Mouse (Mus musculus) Patski (cell line): ENCODE measurements at regions not wholly inside any gene's neighbourhood (a gene's known extent, or its start where the extent isn't known, plus 50 kb on each side); places are given as distances from the start of the nearest gene placed in this dataset.

Source experiments
- ATAC-seq: fragments of 100-300 bp; one replicate; pipeline ENCODE4 v1.8.0; 2021
- CTCF ChIA-PET: fragments of 350-600 bp; sonication (Branson Sonifier 250); formaldehyde crosslinking; loops from one replicate; lab custom pipeline; 2022; ENCODE audit warnings: inconsistent platforms; lab: Charles Lee
- POLR2A ChIA-PET: fragments of 350-600 bp; sonication (Branson Sonifier 250); formaldehyde crosslinking; loops from one replicate; lab custom pipeline; 2022; ENCODE audit warnings: antibody characterized with exemption, inconsistent platforms; lab: Charles Lee
- DNase-seq: peaks from one replicate; pipeline ENCODE4 v3.0.0-alpha.2; 2011; ENCODE audit warnings: low read depth, low spot score
- H3K27me3 ChIP-seq: fragments of 371-371 bp; one replicate; pipeline ENCODE4 v1.5.1; 2021
- CTCF ChIP-seq: fragments of 100-300 bp; IDR thresholded peaks from one replicate; pipeline ENCODE4 v1.5.1; 2021
- in situ Hi-C: fragments of 300-500 bp; cut with MboI; formaldehyde crosslinking; loops from 3 replicates; pipeline ENCODE4 v1.11.1; 2018; ENCODE audit warnings: low pct_unique_long_range_greater_than_20kb, mixed read lengths

- in situ Hi-C loops, result no loop called here
- POLR2A ChIA-PET, result no interaction called here
- peaks cover 15% of the 10 kb centered on the region for H3K27me3 ChIP-seq
- TF ChIP-seq CTCF, result no peak
- CTCF ChIA-PET, result no interaction called here
- DNase-seq, result no peak
- no peak for ATAC-seq
Observed at GRCm38 (mm10) chr8:78147170-78147569, 65.9 kb upstream of the Ttc29 start.

GRCm38 (mm10) chr8:78148006-78148405 lies 65.1 kb upstream of the Ttc29 start:
- peaks cover 22% of the 10 kb centered on the region for H3K27me3 ChIP-seq
- DNase-seq (no peak), ATAC-seq (no peak)
- POLR2A ChIA-PET, result no interaction called here
- CTCF ChIA-PET, result interaction anchor here (1.6 kb wide), 1 partner anchor 9 kb away, joined by 4 read pairs; no protein-coding TSS in a partner anchor
- TF ChIP-seq CTCF, result no peak
- in situ Hi-C loops, result no loop called here

- H3K27me3 ChIP-seq, result peaks cover 52% of the 10 kb centered on the region
- in situ Hi-C loops, result no loop called here
- CTCF ChIA-PET, result no interaction called here
- no peak for DNase-seq
- POLR2A ChIA-PET, result no interaction called here
- ATAC-seq, result no peak
- TF ChIP-seq CTCF, result no peak
Observed at GRCm38 (mm10) chr8:78154873-78155272, 58.2 kb upstream of the Ttc29 start.

- ATAC-seq (no peak), DNase-seq (no peak)
- no peak for TF ChIP-seq CTCF
- H3K27me3 ChIP-seq, result peaks cover 33% of the 10 kb centered on the region
- in situ Hi-C loops, result no loop called here
- ChIA-PET POLR2A (no interaction called here), CTCF (interaction anchor here (0.7 kb wide), 1 partner anchor 8 kb away, joined by 3 read pairs; no protein-coding TSS in a partner anchor)
Observed at GRCm38 (mm10) chr8:78162046-78162445, 51.1 kb upstream of the Ttc29 start.

- ChIA-PET CTCF (interaction anchor here (0.7 kb wide), 1 partner anchor 9 kb away, joined by 3 read pairs; no protein-coding TSS in a partner anchor), POLR2A (interaction anchor here (0.6 kb wide), 1 partner anchor 788 kb away, joined by 5 read pairs; no protein-coding TSS in a partner anchor)
- DNase-seq (no peak), ATAC-seq (no peak)
- TF ChIP-seq CTCF, result no peak
- H3K27me3 ChIP-seq, result peaks cover 31% of the 10 kb centered on the region
- in situ Hi-C loops, result no loop called here
Observed at GRCm38 (mm10) chr8:78162763-78163508, 50.2 kb upstream of the Ttc29 start.
